Mouse (Mus musculus) stomach, embryonic 16.5 days (tissue): ENCODE measurements around the gene Cpm. TPM values are rescaled to one million over a fixed set of nuclear protein-coding genes. Genes with fewer than 3 reads are reported as not detected.

ENCODE experiments used
- ATAC-seq: fragments of 200-750 bp; cut with Nextera tagmentation; 2 replicates; pipeline ENCODE4 v1.8.0; 2017; ENCODE audit warnings: moderate number of reproducible peaks, moderate TSS enrichment; ENCODE audit not compliant: insufficient read depth, low FRiP score
- H3K27ac ChIP-seq: fragments of 300-500 bp; sonication (generic); 2 replicates; pipeline ENCODE4 v1.5.1; 2014; ENCODE audit warnings: low read length
- H3K27me3 ChIP-seq: fragments of 300-500 bp; sonication (generic); 2 replicates; pipeline ENCODE4 v1.6.1; 2014; ENCODE audit warnings: low read length, control low read depth, mixed read lengths; ENCODE audit not compliant: control insufficient read depth, insufficient read depth
- H3K36me3 ChIP-seq: fragments of 300-500 bp; sonication (generic); 2 replicates; pipeline ENCODE4 v1.6.1; 2014; ENCODE audit warnings: low read length; ENCODE audit not compliant: control insufficient read depth, insufficient read depth
- H3K4me1 ChIP-seq: fragments of 300-500 bp; sonication (generic); 2 replicates; pipeline ENCODE4 v1.6.1; 2014; ENCODE audit warnings: low read length, control low read depth, mixed read lengths; ENCODE audit not compliant: control insufficient read depth, insufficient read depth
- H3K4me2 ChIP-seq: fragments of 300-500 bp; sonication (generic); 2 replicates; pipeline ENCODE4 v1.6.1; 2014; ENCODE audit warnings: low read depth, low read length, mixed read lengths
- H3K4me3 ChIP-seq: fragments of 300-500 bp; sonication (generic); replicated peaks from 2 replicates; pipeline ENCODE4 v1.5.1; 2014; ENCODE audit warnings: mild to moderate bottlenecking, low read length
- H3K9ac ChIP-seq: fragments of 300-500 bp; sonication (generic); 2 replicates; pipeline ENCODE4 v1.6.1; 2014; ENCODE audit warnings: low read length
- H3K9me3 ChIP-seq: fragments of 300-500 bp; sonication (generic); replicated peaks from 2 replicates; pipeline ENCODE4 v1.6.1; 2016; ENCODE audit warnings: low read length, control low read depth; ENCODE audit not compliant: control insufficient read depth
- WGBS: fragments of 180-500 bp; shearing (Covaris S2); extraction: QIAGEN DNeasy Blood & Tissue Kit; methylation state at CpG from one replicate; pipeline ENCODE4 v1.1.7; 2014; 5-methylcytosine and 5-hydroxymethylcytosine counted together
- polyA plus RNA-seq: library from polyadenylated mRNA; unstranded; fragments of >200 nt; fragmentation: Nextera tagmentation; extraction: Ambion mirVana; gene quantifications from 2 replicates; pipeline ENCODE4 v1.2.1, GENCODE M21; 2015

The Cpm gene
- 74.0 and 88.1 TPM in 2 replicates for polyA plus RNA-seq

- Histone ChIP-seq H3K36me3 (peaks cover 5% of the 10 kb centered on the region), H3K27me3 (peaks cover 14% of the 10 kb centered on the region; the same call in 1 of the 2 replicates), H3K4me3 (peak within 1 kb of the TSS; percentile 69), H3K9ac (peak within 1 kb of the TSS; percentile 79), H3K4me1 (peaks cover 13% of the 10 kb centered on the region), H3K9me3 (no peaks in the 10 kb centered on the region), H3K4me2 (peak within 1 kb of the TSS; percentile 96), H3K27ac (no peak within 1 kb of the TSS)
- WGBS = under 1% methylated on average over 73 of the region's 73 CpGs
- peak; percentile 97 for ATAC-seq
These were observed at the start of gene Cpm for GRCm38 (mm10) chr10:117629169-117629971. TSS of gene Cpm (plus strand) at chr10:117629500.

DNA sequence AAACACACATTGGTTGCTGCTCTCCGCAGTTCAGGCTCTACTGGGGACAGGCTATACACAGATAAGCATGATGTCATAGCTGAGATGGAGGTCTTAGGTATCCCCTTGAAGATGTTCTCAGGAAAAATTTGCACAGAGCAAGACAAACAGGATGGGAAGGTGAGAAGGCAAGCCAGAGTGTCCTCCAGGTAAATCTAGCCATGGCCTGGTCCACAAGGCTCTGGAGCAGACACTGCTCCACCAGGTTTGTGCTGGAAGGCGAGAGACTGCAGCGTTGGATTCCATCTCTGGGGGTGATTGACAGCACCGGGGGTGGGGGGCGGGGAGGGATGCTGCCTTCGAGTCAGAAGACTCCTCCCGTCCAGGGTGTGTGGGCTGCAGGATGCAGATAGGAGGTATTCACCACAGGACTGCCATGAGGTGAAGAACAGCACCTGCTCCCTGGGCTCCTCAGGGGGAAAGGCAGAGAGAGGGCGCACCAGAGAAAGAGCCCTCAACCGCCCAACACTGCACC lies 49.5 kb upstream of the Cpm start:
- no peaks in the 10 kb centered on the region for H3K4me1 ChIP-seq
- H3K4me2 ChIP-seq = no peak overlapping the region
- H3K27ac ChIP-seq = no peak overlapping the region
- no peaks in the 10 kb centered on the region for H3K36me3 ChIP-seq
- 46% methylated on average over 9 of the region's 9 CpGs for WGBS
- H3K27me3 ChIP-seq = no peaks in the 10 kb centered on the region
- no peak for ATAC-seq
- H3K4me3 ChIP-seq = no peak overlapping the region
- no peak overlapping the region for H3K9ac ChIP-seq
- H3K9me3 ChIP-seq = no peaks in the 10 kb centered on the region

DNA sequence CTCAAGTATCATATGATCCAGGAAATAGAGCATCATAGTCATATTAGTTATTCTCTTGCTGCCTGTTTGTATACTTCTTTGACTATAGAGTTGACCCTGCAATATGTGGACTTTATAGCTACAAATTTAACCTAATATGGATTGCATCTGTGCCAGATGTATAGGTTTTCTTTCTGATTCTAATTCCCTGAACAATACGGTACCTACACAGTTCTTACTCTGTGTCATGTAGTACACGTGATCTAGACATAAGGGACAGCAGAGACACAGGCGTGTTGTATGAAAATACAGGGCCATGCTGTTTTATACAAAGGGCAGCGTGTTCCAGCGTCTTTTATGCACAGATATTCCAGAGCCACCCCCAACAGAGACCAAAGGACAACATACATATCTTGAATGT lies 48.9 kb upstream of the Cpm start:
- Histone ChIP-seq H3K4me2 (no peak overlapping the region), H3K36me3 (no peaks in the 10 kb centered on the region), H3K4me1 (no peaks in the 10 kb centered on the region), H3K27me3 (no peaks in the 10 kb centered on the region), H3K27ac (no peak overlapping the region), H3K9me3 (no peaks in the 10 kb centered on the region; the same call in 1 of the 2 replicates), H3K9ac (no peak overlapping the region), H3K4me3 (no peak overlapping the region)
- 91% methylated on average over 5 of the region's 5 CpGs for WGBS
- no peak for ATAC-seq

- Histone ChIP-seq H3K4me3 (no peak overlapping the region), H3K27me3 (no peaks in the 10 kb centered on the region), H3K27ac (no peak overlapping the region), H3K4me2 (no peak overlapping the region), H3K9ac (no peak overlapping the region), H3K9me3 (no peaks in the 10 kb centered on the region; the same call in 1 of the 2 replicates), H3K36me3 (no peaks in the 10 kb centered on the region), H3K4me1 (no peaks in the 10 kb centered on the region)
- WGBS = 89% methylated on average over 11 of the region's 11 CpGs
- no peak for ATAC-seq
These were observed 48.1 kb upstream of the Cpm start for GRCm38 (mm10) chr10:117581007-117581752.

DNA sequence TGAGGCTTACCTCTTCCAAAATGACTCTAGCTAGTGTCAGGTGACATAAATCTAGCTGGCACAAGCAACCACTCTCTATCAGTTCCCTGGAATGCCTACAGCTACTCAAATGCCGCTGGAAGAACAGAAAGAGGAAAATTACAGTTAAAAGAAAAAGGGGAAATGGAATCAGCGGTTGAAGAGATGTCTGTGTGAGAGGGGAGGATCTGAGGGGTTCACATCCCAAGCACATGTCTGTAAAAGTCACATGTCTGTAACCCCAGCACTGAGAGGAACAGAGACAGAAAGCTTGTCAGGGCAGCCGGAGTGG lies 47.6 kb upstream of the Cpm start:
- H3K27me3 ChIP-seq = no peaks in the 10 kb centered on the region
- no peak overlapping the region for H3K4me2 ChIP-seq
- 95% methylated on average over 3 of the region's 3 CpGs for WGBS
- H3K4me1 ChIP-seq = no peaks in the 10 kb centered on the region
- no peak for ATAC-seq
- no peak overlapping the region for H3K27ac ChIP-seq
- H3K36me3 ChIP-seq = no peaks in the 10 kb centered on the region
- no peaks in the 10 kb centered on the region; the same call in 1 of the 2 replicates for H3K9me3 ChIP-seq
- no peak overlapping the region for H3K4me3 ChIP-seq
- H3K9ac ChIP-seq = no peak overlapping the region

- H3K9me3 ChIP-seq = no peaks in the 10 kb centered on the region; the same call in 1 of the 2 replicates
- WGBS = 48% methylated on average over 14 of the region's 14 CpGs
- no peak overlapping the region for H3K4me2 ChIP-seq
- no peak overlapping the region for H3K27ac ChIP-seq
- no peak for ATAC-seq
- no peaks in the 10 kb centered on the region for H3K36me3 ChIP-seq
- H3K4me3 ChIP-seq = no peak overlapping the region
- no peaks in the 10 kb centered on the region for H3K27me3 ChIP-seq
- peaks cover 4% of the 10 kb centered on the region; the same call in 1 of the 2 replicates for H3K4me1 ChIP-seq
- no peak overlapping the region for H3K9ac ChIP-seq
These were observed 45.9 kb upstream of the Cpm start for GRCm38 (mm10) chr10:117583155-117584061.

- H3K9ac ChIP-seq = no peak overlapping the region
- 29% methylated on average over 3 of the region's 3 CpGs for WGBS
- no peak overlapping the region for H3K27ac ChIP-seq
- H3K4me2 ChIP-seq = no peak overlapping the region
- H3K4me3 ChIP-seq = no peak overlapping the region
- no peaks in the 10 kb centered on the region for H3K36me3 ChIP-seq
- peaks cover 4% of the 10 kb centered on the region; the same call in 1 of the 2 replicates for H3K4me1 ChIP-seq
- no peaks in the 10 kb centered on the region; the same call in 1 of the 2 replicates for H3K9me3 ChIP-seq
- no peaks in the 10 kb centered on the region for H3K27me3 ChIP-seq
- ATAC-seq = no peak
These were observed 45.2 kb upstream of the Cpm start for GRCm38 (mm10) chr10:117584102-117584501.

GRCm38 (mm10) chr10:117584566-117585515 lies 44.5 kb upstream of the Cpm start:
- peaks cover 4% of the 10 kb centered on the region; the same call in 1 of the 2 replicates for H3K4me1 ChIP-seq
- no peak overlapping the region for H3K4me2 ChIP-seq
- H3K4me3 ChIP-seq = no peak overlapping the region
- H3K27ac ChIP-seq = no peak overlapping the region
- no peak for ATAC-seq
- WGBS = 71% methylated on average over 6 of the region's 6 CpGs
- no peaks in the 10 kb centered on the region for H3K36me3 ChIP-seq
- no peaks in the 10 kb centered on the region; the same call in 1 of the 2 replicates for H3K9me3 ChIP-seq
- H3K9ac ChIP-seq = no peak overlapping the region
- no peaks in the 10 kb centered on the region for H3K27me3 ChIP-seq
